Mouse (Mus musculus) adrenal gland, adult 8-10 months (tissue): ENCODE measurements around the gene Apoc4. TPM values are rescaled to one million over a fixed set of nuclear protein-coding genes. Genes with fewer than 3 reads are reported as not detected.

ENCODE experiments used
- DNase-seq: peaks from one replicate; pipeline ENCODE4 v3.0.0; 2022
- total RNA-seq, 4 experiments: library from RNA; stranded (reverse); gene quantifications; 2 replicates each; pipeline ENCODE4 v1.2.4; 2022

The Apoc4 gene
- total RNA-seq, 4 experiments from 2014 or later = 48.6 to 249 (median 89.6) TPM

DNA sequence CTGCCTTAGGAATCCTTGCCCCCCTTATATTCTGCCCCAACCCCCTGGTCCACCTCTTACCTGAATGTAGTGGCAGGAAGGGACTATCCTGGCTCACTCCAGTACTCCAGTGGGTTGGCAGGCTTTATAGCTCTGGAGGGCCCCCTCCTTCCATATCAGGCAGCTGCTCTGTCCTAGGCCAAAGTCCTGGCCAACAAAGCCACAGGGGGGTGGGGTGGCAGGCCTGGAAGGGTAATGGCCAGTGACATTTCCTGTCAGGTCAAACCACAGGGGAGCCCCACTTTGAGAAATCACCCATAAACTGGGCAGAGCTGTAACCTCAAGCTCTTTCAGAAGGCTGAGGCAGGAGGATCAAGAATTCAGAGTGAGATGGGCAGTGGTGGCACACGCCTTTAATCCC is 4.6 kb downstream of the Apoc4 start:
- no peak for DNase-seq

GRCm38 (mm10) chr7:19675824-19676223 is 5.5 kb downstream of the Apoc4 start:
- DNase-seq = no peak

- no peak for DNase-seq
Measured at GRCm38 (mm10) chr7:19673083-19673699, 8.1 kb downstream of the Apoc4 start.

DNA sequence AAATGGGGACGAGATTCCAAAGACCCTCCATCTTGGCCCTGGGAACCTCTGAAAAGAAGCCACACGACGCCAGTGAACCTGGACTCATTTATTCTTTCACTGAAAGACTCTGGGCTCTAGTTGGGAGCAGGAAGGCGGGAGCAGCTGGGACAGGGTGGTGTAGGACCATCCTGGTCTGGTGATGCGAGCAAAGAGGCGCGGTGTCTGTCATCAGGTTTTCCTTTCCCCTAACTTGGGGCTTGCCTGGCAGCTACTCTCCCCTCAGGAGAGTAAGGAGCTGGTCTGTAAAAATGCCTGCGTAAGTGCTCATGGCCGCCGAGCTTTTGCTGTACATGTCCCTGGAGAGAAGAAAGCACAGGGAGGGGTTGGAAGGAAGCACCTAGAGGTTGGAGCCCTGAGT is 9.8 kb downstream of the Apoc4 start:
- DNase-seq = no peak

DNA sequence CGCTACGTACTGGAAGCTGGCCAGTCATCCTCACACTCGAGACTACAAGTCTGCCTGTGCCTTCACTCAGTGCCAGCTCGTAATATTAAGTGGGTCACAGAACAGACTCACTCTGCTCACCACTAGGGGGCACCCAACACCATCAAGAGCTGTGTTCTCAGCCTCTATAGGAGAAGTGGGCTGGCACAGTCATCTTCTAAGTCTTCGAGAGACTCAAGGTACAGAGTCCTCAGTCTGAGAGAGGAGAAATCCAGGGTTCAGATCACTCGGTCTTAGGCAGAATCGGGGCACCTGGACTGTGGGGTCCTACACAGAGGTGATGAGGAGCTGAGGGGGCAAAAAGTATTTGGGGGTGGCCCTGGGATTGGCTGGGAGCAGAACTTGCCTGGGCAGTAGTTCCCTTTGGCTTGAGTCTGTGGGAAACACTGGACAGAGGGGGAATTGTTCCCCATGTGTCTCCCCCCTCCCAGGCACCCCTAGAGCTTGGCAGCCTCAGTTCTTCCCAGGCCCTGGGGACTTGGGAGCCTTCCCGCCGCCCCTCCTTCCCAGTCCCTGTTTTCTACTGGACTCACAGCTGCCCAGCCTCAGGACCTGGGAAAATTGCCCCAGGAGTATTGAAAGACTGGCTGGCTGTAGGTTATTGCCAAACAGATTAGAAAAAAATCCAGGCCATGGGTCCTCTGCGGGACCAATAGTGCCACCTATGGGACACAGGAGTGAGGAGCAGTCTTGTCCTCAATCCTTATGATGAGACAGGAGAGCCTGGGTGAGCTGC is 12.1 kb downstream of the Apoc4 start:
- peak; percentile 88 for DNase-seq

DNA sequence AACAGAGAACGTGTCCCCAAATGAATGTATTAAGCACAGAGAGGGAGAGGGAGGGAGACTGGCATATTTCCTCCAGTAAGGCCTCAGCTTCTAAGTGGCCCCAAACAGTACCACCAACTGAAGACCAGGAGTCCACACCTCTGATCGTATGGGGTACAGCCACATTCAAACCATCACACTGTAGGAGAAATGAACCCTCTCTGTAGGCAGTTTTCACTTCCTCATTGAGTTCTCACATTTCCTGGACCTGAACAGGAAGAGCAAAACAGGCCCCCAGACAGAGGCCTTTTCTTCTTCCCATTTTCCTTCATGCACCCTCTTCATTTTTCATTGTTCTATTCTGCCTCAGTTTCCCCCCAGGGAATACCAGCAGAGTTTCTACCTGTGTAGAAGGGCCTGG is 13.8 kb downstream of the Apoc4 start:
- DNase-seq = no peak

GRCm38 (mm10) chr7:19666750-19667149 is 14.5 kb downstream of the Apoc4 start:
- DNase-seq = no peak

DNA sequence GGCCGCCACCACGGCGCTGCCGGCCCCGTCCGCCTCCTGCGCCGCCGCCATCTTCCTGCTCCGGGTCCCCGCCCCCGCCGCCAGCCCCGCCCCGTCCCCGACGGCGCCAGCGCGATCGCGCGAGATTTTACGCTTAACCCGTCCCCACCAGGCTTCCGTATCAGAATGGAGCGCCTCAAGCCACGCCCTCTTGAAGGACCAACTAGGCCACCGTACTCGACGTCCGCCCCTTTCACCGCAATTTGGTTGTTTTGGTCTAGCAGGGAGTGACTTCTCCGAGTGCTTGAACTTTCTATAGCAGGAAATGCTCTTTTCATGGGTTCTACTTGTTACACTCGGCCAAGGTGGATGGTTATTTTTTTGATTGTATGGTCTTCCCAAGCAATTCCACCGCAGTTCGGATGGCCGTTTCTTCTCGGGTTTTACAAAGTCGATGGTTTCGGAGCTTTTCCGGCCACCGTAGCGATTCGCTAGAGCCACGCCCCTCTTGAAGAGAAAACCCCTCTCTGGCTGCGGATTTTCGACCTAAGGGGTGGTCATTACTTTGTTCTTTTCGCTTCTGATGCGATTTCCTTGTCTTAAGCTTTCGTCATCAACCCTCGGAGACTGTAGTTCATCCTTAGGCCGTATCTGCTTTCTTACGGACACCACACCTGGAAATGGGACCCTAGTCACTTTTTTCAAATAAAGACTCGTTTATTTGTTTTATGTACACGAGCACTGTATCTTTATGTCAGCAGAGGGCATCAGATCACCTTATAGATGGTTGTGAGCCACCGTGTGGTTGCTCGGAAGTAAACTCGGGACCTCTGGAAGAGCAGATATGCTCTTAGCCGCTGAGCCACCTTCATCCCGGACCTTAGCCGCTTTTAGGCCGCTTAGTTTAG is 16.1 kb downstream of the Apoc4 start, which contains the start of gene Clptm1:
TSS of gene Clptm1 (minus strand) at position 79 of the 887 bp plus-strand sequence.
- DNase-seq = peak; percentile 96

- DNase-seq = no peak
Measured at GRCm38 (mm10) chr7:19664455-19664954, 16.8 kb downstream of the Apoc4 start.

DNA sequence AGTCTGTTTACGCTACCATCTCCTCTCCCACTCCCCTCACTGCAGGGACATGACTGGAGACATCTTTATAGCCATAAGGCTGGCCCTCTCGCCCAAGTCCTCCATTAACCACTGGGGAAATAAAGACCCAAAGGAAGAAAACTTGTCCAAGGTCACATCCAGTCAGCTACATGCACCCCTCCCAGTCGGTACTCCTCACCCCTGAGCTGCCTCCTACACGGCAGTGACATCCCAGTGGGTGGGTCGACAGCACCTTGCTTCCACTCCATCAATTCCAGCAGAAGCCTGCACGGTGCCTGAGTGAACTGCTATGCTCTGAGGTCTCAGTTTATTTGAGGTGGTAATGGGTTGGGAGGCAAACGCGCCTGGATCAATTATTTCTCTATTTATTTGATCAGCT is 17.3 kb downstream of the Apoc4 start:
- DNase-seq = no peak

DNA sequence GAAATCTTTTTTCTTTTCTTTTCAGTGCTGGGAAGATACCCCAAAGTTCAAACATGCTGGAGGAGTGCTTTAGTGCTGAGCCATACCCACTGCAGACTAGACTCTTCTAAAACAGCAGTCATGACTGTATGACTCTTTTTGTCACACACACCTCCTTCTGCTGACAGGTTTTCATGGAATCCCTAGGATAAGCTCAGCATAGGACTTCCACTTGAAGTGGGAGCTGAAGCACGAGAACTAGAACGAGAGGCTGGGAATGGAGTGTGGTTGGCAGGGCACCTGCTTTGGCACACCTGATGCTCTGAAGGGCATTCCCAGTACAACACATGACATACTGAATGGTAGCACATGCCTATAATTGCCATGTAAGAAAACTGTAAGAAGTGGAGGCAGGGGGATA is 28.7 kb downstream of the Apoc4 start:
- DNase-seq = no peak

- no peak for DNase-seq
Measured at GRCm38 (mm10) chr7:19651063-19651786, 30.1 kb downstream of the Apoc4 start.

DNA sequence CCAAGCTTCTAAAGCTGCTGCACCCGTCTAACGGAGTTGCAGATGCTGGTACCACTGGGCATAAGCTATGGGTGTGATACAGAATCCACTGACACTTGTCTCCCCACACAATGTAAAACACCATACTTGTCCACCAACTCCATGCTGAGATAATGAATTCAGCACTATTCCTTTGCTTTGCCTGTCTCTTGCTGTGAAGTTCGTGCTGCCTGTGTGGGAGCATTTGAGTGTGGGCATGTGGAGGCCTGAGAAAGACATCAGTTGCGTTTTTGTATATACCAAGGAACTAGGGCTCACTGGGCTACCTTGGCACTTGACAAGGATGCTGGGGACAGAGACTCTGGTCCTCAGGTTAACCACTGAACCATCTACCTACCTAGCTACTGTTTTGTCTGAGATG is 40.1 kb downstream of the Apoc4 start:
- DNase-seq = no peak

- DNase-seq = no peak
Measured at GRCm38 (mm10) chr7:19635074-19635827, 46.0 kb downstream of the Apoc4 start.

GRCm38 (mm10) chr7:19634591-19634990 is 46.7 kb downstream of the Apoc4 start:
- peak; percentile 90 for DNase-seq

- DNase-seq = no peak
Measured at GRCm38 (mm10) chr7:19633855-19634254, 47.4 kb downstream of the Apoc4 start.

GRCm38 (mm10) chr7:19633197-19633596 is 48.1 kb downstream of the Apoc4 start:
- no peak for DNase-seq

GRCm38 (mm10) chr7:19632720-19633119 is 48.6 kb downstream of the Apoc4 start:
- no peak for DNase-seq

DNA sequence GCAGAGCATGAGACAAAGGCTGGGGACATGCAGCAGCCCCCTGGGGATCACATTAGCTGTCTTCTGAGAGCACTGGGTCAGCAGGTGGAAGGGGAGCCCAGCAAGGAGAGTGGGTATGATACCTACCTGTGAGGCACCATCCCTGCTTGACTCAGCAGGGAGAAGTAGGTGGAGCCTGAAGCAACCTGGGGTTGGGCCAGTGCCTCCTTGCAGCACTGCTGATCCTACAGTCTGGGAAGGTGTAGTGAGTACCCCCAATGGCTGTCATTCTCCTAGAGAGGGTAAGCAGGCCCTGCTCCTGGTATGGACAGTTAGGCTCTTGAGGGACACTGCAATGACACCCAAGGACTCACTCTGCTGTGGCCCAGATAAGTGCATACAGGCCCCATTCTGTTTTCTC is 49.0 kb downstream of the Apoc4 start:
- no peak for DNase-seq

- peak; percentile 90 for DNase-seq
Measured at GRCm38 (mm10) chr7:19629361-19629734, 51.9 kb downstream of the Apoc4 start, which contains the start of gene Relb. Gene Relb, minus strand, starts transcription at chr7:19629438.
